Mouse (Mus musculus) lung, adult 2 months (tissue): Measurements from ENCODE around the gene Bpifb9a. TPM values are rescaled to one million over a fixed set of nuclear protein-coding genes. Genes with fewer than 3 reads are reported as not detected.
"Not testable (repeated sequence)": the region's sequence is repeated elsewhere in the genome, so short reads cannot be mapped to it uniquely, and the experiment has no call there.

Experiments used
- DNase-seq: peaks from one replicate; pipeline ENCODE4 v3.0.0; 2022
- H3K4me1 ChIP-seq: fragments of 200-500 bp; 2 replicates; pipeline ENCODE4 v1.6.1; 2011; ENCODE audit warnings: low read length; ENCODE audit not compliant: control insufficient read depth, insufficient read depth
- H3K4me3 ChIP-seq: fragments of 200-500 bp; replicated peaks from 2 replicates; pipeline ENCODE3; 2011; ENCODE audit warnings: low read depth, mild to moderate bottlenecking, control low read depth, low read length; ENCODE audit errors: extremely low read depth
- CTCF ChIP-seq: fragments of 200-500 bp; IDR thresholded peaks from 2 replicates; pipeline ENCODE4 v1.5.1; 2011; ENCODE audit warnings: mild to moderate bottlenecking, low read length, control low read depth; ENCODE audit not compliant: insufficient read depth
- POLR2A ChIP-seq: fragments of 200-500 bp; IDR thresholded peaks from 2 replicates; pipeline ENCODE4 v1.6.1; 2011; ENCODE audit warnings: low read depth, mild to moderate bottlenecking, control low read depth, low read length, borderline replicate concordance; ENCODE audit errors: extremely low read depth
- WGBS: fragments of 180-500 bp; shearing (Covaris S2); methylation state at CpG from one replicate; pipeline ENCODE4 v1.1.7; 2018; 5-methylcytosine and 5-hydroxymethylcytosine counted together
- polyA plus RNA-seq: library from polyadenylated mRNA; depleted of rRNA; stranded (reverse); fragments of >200 nt; gene quantifications from 2 replicates; pipeline ENCODE4 v1.2.3, GENCODE M21; 2012; rRNA removed

Gene Bpifb9a
- polyA plus RNA-seq, result not detected in 2 replicates

DNA sequence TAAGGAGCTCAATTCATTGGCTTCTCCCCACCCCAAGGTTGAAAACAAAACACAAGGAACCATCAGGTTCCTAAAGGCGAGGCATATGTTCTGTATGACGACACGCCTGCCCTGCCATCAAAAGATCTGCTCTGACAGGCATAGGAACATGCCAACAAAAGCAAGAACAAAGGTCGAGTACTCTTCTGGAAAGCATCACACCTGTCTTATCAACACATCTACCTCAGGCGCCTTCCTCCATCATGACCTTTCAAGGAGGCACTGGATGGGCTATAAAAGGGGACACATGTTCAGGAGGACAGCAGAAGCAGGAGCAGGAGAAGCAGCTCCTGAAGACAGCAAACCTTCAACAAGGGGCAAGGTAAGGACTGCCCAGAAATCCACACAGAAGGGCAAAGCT, at the start of gene Bpifb9a:
Bpifb9a (plus strand) TSS at position 301 of the 400 bp plus-strand sequence.
- 77% methylated on average over 5 of the region's 5 CpGs for WGBS
- DNase-seq, H3K4me3 ChIP-seq, H3K4me1 ChIP-seq: not testable (repeated sequence)

DNA sequence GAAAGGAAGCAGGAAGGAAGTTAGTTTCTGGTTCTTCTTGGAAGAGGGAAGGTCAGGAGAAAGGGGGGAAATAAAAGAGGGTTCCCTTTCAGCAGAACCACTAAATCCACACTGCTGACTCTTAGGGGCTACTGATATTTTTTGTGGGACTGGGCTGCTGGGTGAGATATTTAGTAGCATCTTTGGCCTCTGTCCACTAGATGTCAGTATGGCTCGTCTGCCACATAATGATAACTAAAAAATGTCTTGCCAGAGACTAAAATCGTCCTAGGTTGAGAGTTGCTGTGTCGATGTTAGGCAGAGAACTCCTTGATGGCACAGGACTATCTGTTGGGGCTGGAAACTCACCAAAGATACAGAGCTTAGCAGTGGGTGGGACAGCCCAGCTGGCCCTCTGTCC, 48.5 kb upstream of the Bpifb9a start:
- 4% methylated on average over 3 of the region's 3 CpGs for WGBS
- TF ChIP-seq POLR2A (no peak), CTCF (peak; percentile 32; the same call in 1 of the 2 replicates)
- DNase-seq, result no peak
- Histone ChIP-seq H3K4me1 (no peaks in the 10 kb centered on the region), H3K4me3 (no peak overlapping the region)

DNA sequence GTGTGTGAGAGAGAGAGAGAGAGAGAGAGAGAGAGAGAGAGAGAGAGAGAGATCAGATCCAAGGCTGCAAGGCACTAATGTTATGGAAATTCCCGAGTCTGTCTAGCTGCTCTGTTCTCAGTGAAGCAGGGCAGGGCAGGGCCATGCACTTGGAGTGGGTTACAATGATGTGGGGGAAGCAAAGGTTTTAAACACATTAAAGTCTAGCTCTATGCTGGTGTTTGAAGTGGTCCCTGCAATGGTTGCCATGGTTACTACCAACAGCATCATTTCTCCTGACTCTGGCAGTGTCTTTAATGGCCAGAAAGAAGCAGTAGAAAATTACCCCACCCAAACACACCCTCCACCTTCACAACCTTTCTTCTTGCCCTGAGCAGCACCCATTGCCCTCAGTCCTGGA, 46.5 kb upstream of the Bpifb9a start:
- no peaks in the 10 kb centered on the region for H3K4me1 ChIP-seq
- WGBS, result 48% methylated on average over 1 of the region's 1 CpGs

DNA sequence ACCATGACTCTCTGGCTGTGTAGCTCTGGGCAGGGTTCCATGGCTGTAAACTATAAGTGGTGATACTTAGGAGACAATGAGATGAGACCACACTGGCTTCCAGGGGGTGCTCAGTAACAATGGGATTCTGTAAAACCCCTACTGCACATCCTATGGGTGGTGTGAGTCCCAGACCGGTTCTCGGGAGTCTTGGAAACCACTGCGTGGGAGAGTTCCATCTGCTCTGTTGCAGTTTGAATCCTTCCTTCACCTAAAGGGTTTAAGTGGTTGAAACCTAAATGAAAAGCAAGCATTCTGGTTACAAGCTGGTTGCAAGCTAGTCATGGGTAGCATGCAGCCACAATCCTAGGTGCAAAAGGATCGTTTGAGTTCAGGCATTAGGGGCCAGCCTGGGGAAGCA, 45.8 kb upstream of the Bpifb9a start:
- 87% methylated on average over 4 of the region's 4 CpGs for WGBS
- no peaks in the 10 kb centered on the region for H3K4me1 ChIP-seq
- no peak for DNase-seq
- no peak for TF ChIP-seq CTCF
- no peak for TF ChIP-seq POLR2A
- H3K4me3 ChIP-seq, result no peak overlapping the region

More for the DNA sequence above, 46.5 kb upstream of the Bpifb9a start:
- TF ChIP-seq CTCF (no peak), POLR2A (no peak)
- no peak for DNase-seq
- H3K4me3 ChIP-seq, result no peak overlapping the region

DNA sequence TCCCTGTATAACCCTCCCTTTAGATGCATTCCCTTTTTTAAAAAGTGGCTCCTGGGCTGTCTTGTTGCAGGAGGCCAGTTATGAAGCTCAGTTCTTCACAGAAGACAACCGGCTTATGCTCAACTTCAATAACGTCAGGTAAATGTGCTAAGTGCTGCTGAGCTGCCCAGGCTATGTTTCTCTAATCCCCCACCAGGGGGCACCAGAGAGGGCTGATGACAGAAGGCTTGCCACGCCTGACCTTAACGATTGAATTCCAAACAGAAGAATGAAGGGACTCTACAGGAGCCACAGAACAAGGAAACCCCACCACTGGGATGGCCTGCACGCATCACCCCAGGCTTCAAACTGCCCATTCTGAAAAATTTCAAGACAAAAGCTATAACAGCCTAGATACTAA, 42.5 kb upstream of the Bpifb9a start:
- TF ChIP-seq POLR2A (no peak), CTCF (peak; percentile 86)
- peak; percentile 76 for DNase-seq
- WGBS, result 9% methylated on average over 5 of the region's 5 CpGs
- H3K4me1 ChIP-seq, result no peaks in the 10 kb centered on the region
- H3K4me3 ChIP-seq, result no peak overlapping the region

DNA sequence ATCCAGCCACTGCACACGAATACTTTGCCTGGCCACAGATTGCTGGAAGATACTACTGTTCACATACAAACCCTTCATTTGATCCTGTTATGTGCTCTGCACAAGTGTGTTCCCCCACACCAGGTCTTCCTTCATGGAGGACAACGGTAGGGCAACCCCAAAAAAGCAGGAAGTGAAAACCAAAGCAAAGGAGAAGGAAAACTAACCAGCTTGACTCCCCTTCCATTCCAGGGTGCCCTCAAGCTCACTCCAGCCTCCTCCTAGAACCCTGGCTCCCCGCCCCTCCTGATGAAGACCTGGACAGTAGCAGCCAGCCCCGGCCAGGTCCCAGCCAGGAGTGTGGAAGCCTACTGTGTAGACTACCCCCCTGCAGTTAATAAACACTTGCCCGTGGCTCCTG, 37.7 kb upstream of the Bpifb9a start:
- DNase-seq, result no peak
- H3K4me3 ChIP-seq, result no peak overlapping the region
- H3K4me1 ChIP-seq, result peaks cover 10% of the 10 kb centered on the region; the same call in 1 of the 2 replicates
- TF ChIP-seq POLR2A (no peak), CTCF (no peak)
- WGBS, result 70% methylated on average over 5 of the region's 5 CpGs

DNA sequence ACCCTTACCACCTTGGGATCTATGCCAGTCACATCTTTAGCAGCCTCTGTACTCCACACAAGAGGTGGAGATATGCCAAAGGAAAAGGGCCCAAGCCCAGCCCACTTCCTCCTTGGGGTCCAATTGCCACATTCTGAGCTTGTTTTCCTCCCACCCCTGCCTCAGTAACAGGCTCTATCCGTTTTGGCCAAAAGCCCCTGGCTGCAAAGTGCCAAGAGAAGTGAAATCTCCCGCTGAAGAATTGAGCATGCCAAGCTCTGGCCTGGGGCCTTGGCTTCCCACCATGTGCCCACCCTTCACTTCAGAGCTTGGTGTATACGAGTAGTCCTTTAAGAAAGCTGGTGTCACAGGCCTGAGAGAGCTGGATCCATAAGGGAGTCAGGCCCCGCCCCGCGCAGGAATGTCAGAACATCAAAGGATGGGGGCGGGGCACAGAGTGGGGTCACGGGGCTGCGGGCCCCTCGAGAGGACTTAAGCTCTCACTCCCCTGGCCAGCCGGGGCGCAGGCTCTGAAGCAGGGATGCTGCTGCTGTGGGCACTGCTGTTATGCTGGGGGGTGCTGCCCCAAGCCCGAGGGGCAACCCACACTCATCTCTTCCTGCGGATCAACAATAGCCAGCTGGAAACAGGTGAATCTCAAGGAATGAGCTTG, 34.3 kb upstream of the Bpifb9a start, which contains the start of gene Bpifb5:
Bpifb5 (plus strand) TSS at position 478 of the 652 bp plus-strand sequence.
- Histone ChIP-seq H3K4me3 (no peak within 1 kb of the TSS), H3K4me1 (peaks cover 10% of the 10 kb centered on the region; the same call in 1 of the 2 replicates)
- TF ChIP-seq POLR2A, result 0 out of 2 replicates have a peak, but pooled peaks have one; percentile 7
- TF ChIP-seq CTCF, result no peak
- WGBS, result 14% methylated on average over 14 of the region's 14 CpGs
- DNase-seq, result peak; percentile 34

DNA sequence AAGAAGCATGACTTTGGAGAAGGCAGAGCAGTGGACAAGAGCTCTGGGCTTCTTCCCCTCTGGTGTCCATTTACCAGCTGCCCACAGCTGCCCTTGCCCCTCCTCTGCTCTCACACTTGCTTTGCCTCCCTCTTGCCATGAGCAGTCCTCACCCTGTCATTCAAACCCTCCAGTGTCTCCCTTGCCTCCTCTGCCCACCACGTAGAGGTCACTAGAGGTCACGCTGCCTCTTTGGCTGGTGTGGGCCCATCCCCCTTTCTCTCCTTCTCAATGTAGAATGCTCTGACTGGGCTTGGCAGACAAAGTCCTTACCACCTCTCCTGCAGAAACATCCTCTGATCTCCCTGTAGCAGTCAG, 33.8 kb upstream of the Bpifb9a start:
- TF ChIP-seq POLR2A (no peak), CTCF (no peak)
- DNase-seq, result no peak
- 49% methylated on average over 2 of the region's 2 CpGs for WGBS

DNA sequence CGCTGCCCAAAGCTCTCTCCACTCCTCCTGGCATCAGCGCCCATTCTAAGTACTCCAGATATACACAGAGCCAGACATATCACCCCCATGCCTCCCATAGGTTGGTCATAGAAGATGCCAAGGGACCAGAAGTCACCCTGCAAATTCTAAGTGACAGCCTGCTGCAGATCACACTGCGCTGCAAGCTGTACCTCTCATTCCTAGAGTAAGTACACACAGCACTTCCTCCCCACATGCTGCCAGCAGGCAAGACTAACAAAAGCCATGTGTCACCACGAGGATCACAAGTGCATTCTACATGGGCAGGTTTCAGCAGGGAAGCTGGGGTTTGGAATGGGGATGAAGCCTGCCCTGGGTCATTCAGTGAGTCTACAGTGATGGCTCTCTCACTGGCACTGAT, 30.7 kb upstream of the Bpifb9a start:
- H3K4me3 ChIP-seq, result no peak overlapping the region
- no peak for TF ChIP-seq CTCF
- TF ChIP-seq POLR2A, result no peak
- 63% methylated on average over 4 of the region's 4 CpGs for WGBS
- no peak for DNase-seq
- peaks cover 10% of the 10 kb centered on the region; the same call in 1 of the 2 replicates for H3K4me1 ChIP-seq

More for the DNA sequence above, 33.8 kb upstream of the Bpifb9a start:
- H3K4me3 ChIP-seq, result no peak overlapping the region
- H3K4me1 ChIP-seq, result peaks cover 10% of the 10 kb centered on the region; the same call in 1 of the 2 replicates

DNA sequence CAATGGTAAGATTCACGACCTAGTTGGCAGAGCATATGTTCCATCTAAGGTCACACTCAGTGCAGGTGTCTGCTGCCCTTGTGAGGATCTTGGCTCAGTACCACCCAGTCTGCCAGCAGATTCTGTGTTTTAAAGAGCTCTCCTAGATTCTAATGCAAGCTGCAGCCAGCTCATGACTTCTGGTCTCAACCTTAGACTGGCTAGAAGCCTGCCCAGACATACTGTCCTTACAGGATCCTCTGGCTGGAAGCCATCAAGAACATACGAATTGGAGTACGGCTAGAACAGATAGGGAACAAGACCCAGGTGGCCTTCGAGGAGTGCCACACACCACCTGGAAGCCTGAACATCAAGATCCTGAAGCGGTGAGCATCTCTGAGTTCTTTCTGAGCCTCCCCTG, 29.8 kb upstream of the Bpifb9a start:
- peaks cover 7% of the 10 kb centered on the region; the same call in 1 of the 2 replicates for H3K4me1 ChIP-seq
- DNase-seq, result no peak
- WGBS, result 71% methylated on average over 5 of the region's 5 CpGs
- H3K4me3 ChIP-seq, result no peak overlapping the region
- TF ChIP-seq CTCF (no peak), POLR2A (no peak)

DNA sequence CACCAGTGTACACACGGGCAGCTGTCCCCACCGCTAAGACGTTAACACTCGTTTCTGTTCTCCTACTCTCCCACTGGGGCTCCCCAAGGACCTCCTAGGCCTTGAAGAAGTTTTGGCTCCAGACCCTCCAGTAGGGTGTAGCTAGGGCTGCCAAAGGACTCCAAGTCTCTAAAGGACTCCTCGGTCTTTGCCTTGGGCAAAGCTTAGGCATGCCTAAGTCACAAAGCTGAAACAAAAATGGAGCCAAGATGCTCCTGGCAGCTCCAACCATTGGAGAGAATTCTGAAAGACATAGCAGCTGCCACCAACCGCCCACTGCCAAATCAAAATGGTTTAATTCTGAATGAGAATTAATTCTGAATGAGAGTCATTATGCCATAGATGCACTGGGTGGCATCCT, 24.2 kb upstream of the Bpifb9a start:
- TF ChIP-seq POLR2A, result no peak
- TF ChIP-seq CTCF, result no peak
- Histone ChIP-seq H3K4me1 (no peaks in the 10 kb centered on the region), H3K4me3 (no peak overlapping the region)
- 86% methylated on average over 6 of the region's 6 CpGs for WGBS
- no peak for DNase-seq
